Mouse (Mus musculus): ENCODE measurements around the gene Arl5b. TPM values are rescaled to one million over a fixed set of nuclear protein-coding genes. Genes with fewer than 3 reads are reported as not detected.

Gene Arl5b
- polyA plus RNA-seq (2012; rRNA removed), result 41.6 and 43.7 TPM in 2 replicates

GRCm38 (mm10) chr2:15049117-15049873 is at the start of gene Arl5b:
Gene Arl5b, plus strand, starts transcription at chr2:15049395.

GRCm38 (mm10) chr2:15054945-15055637 is 5.9 kb downstream of the Arl5b start, which contains the start of gene Nsun6:
Gene Nsun6, minus strand, starts transcription at chr2:15055069.

Other genes with a start within 250 kb of the Arl5b start
- 6.5 and 7.3 TPM in 2 replicates for gene Nsun6, start 5.7 kb downstream of the Arl5b start, polyA plus RNA-seq (2012; rRNA removed)

All from central nervous system, embryonic 14 days (tissue).